Mouse (Mus musculus) hindbrain, postnatal 0 days (tissue): Measurements from ENCODE around the gene Dcp1a. TPM values are rescaled to one million over a fixed set of nuclear protein-coding genes. Genes with fewer than 3 reads are reported as not detected.

Experiments
- ATAC-seq: fragments of 200-750 bp; cut with Nextera tagmentation; 2 replicates; pipeline ENCODE4 v1.8.0; 2017; ENCODE audit warnings: mild to moderate bottlenecking, moderate TSS enrichment, moderate library complexity
- DNase-seq: peaks from one replicate; pipeline ENCODE4 v3.0.0-alpha.2; 2015; ENCODE audit warnings: low spot score
- H3K27ac ChIP-seq: fragments of 300-500 bp; sonication (generic); 2 replicates; pipeline ENCODE4 v1.5.1; 2014; ENCODE audit warnings: mild to moderate bottlenecking
- H3K27me3 ChIP-seq: fragments of 300-500 bp; sonication (generic); 2 replicates; pipeline ENCODE4 v1.6.1; 2014; ENCODE audit warnings: low read length, mixed read lengths; ENCODE audit not compliant: insufficient read depth
- H3K36me3 ChIP-seq: fragments of 300-500 bp; sonication (generic); 2 replicates; pipeline ENCODE4 v1.6.1; 2014; ENCODE audit warnings: low read length, mixed read lengths; ENCODE audit not compliant: insufficient read depth
- H3K4me1 ChIP-seq: fragments of 300-500 bp; sonication (generic); 2 replicates; pipeline ENCODE4 v1.6.1; 2014; ENCODE audit warnings: antibody characterized with exemption, low read length, mixed read lengths; ENCODE audit not compliant: insufficient read depth
- H3K4me2 ChIP-seq: fragments of 300-500 bp; sonication (generic); 2 replicates; pipeline ENCODE4 v1.6.1; 2014; ENCODE audit warnings: low read depth, mild to moderate bottlenecking, low read length, moderate library complexity, mixed read lengths
- H3K4me3 ChIP-seq: fragments of 300-500 bp; sonication (generic); 2 replicates; pipeline ENCODE4 v1.5.1; 2014; ENCODE audit warnings: low read length
- H3K9ac ChIP-seq: fragments of 300-500 bp; sonication (generic); replicated peaks from 2 replicates; pipeline ENCODE4 v1.6.1; 2014; ENCODE audit warnings: mild to moderate bottlenecking, low read length, moderate library complexity, mixed read lengths
- H3K9me3 ChIP-seq: fragments of 300-500 bp; sonication (generic); 2 replicates; pipeline ENCODE4 v1.6.1; 2016; ENCODE audit warnings: low read length, mixed read lengths
- CTCF ChIP-seq: IDR thresholded peaks from 2 replicates; pipeline ENCODE4 v1.5.1; 2016; ENCODE audit warnings: antibody characterized with exemption, control low read depth, low read depth
- WGBS: fragments of 180-500 bp; shearing (Covaris S2); extraction: QIAGEN DNeasy Blood & Tissue Kit; methylation state at CpG from one replicate; pipeline ENCODE4 v1.1.7; 2014; 5-methylcytosine and 5-hydroxymethylcytosine counted together
- polyA plus RNA-seq: library from polyadenylated mRNA; unstranded; fragments of >200 nt; fragmentation: Nextera tagmentation; extraction: Ambion mirVana; gene quantifications from 2 replicates; pipeline ENCODE4 v1.2.1, GENCODE M21; 2015
- total RNA-seq: library from RNA; depleted of rRNA; stranded (reverse); fragments of >200 nt; gene quantifications from 2 replicates; pipeline ENCODE4 v1.2.3, GENCODE M21; 2014

The Dcp1a gene
- total and polyA plus RNA-seq, 2 experiments from 2014 or later, result 10.9 to 23.5 TPM

GRCm38 (mm10) chr14:30562343-30562742, 83.0 kb downstream of the Dcp1a start:
- no peak for ATAC-seq
- DNase-seq, result no peak
- H3K9ac ChIP-seq, result no peak overlapping the region
- no peak for TF ChIP-seq CTCF
- H3K9me3 ChIP-seq, result no peaks in the 10 kb centered on the region
- H3K27me3 ChIP-seq, result no peaks in the 10 kb centered on the region
- no peak overlapping the region for H3K4me2 ChIP-seq
- peaks cover 43% of the 10 kb centered on the region for H3K36me3 ChIP-seq
- H3K27ac ChIP-seq, result no peak overlapping the region
- no peak overlapping the region for H3K4me3 ChIP-seq
- peaks cover 6% of the 10 kb centered on the region; the same call in 1 of the 2 replicates for H3K4me1 ChIP-seq

DNA sequence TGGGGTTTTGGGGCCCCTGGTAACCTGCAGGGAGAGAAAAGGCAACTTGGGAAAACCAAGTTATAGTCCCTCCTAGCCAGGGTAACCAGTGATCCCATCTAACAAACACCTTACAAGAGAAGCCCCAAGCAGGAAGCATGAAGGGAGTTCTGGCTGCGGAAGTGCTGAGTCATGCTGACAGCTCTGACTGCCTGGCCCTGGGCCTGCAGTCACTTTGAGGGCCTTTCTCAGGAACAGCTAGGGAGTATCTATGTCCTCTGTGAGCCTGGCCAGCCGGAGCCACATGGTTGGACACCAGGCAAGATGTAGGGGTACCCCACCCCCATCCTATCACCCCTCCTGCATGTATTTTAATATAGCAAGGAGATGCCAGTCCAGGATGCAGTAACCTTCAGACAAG, 85.1 kb downstream of the Dcp1a start:
- WGBS, result 83% methylated on average over 2 of the region's 2 CpGs
- Histone ChIP-seq H3K36me3 (peaks cover 63% of the 10 kb centered on the region), H3K4me1 (peaks cover 6% of the 10 kb centered on the region; the same call in 1 of the 2 replicates), H3K4me2 (no peak overlapping the region), H3K4me3 (no peak overlapping the region), H3K27ac (no peak overlapping the region), H3K9ac (no peak overlapping the region), H3K27me3 (no peaks in the 10 kb centered on the region), H3K9me3 (no peaks in the 10 kb centered on the region)
- DNase-seq (no peak), ATAC-seq (no peak)
- TF ChIP-seq CTCF, result no peak

- 83% methylated on average over 6 of the region's 6 CpGs for WGBS
- no peak overlapping the region for H3K4me3 ChIP-seq
- no peak for TF ChIP-seq CTCF
- H3K4me2 ChIP-seq, result no peak overlapping the region
- no peak overlapping the region for H3K9ac ChIP-seq
- H3K9me3 ChIP-seq, result no peaks in the 10 kb centered on the region
- peaks cover 6% of the 10 kb centered on the region; the same call in 1 of the 2 replicates for H3K4me1 ChIP-seq
- H3K36me3 ChIP-seq, result peaks cover 68% of the 10 kb centered on the region
- DNase-seq (no peak), ATAC-seq (no peak)
- no peak overlapping the region for H3K27ac ChIP-seq
- H3K27me3 ChIP-seq, result no peaks in the 10 kb centered on the region
These were observed 87.0 kb downstream of the Dcp1a start for GRCm38 (mm10) chr14:30566317-30566716.

- no peaks in the 10 kb centered on the region for H3K27me3 ChIP-seq
- H3K4me2 ChIP-seq, result no peak overlapping the region
- 92% methylated on average over 9 of the region's 9 CpGs for WGBS
- H3K27ac ChIP-seq, result no peak overlapping the region
- DNase-seq (no peak), ATAC-seq (no peak)
- peaks cover 83% of the 10 kb centered on the region for H3K36me3 ChIP-seq
- H3K9ac ChIP-seq, result no peak overlapping the region
- H3K4me1 ChIP-seq, result no peaks in the 10 kb centered on the region
- H3K4me3 ChIP-seq, result no peak overlapping the region
- no peak for TF ChIP-seq CTCF
- no peaks in the 10 kb centered on the region for H3K9me3 ChIP-seq
These were observed 88.7 kb downstream of the Dcp1a start for GRCm38 (mm10) chr14:30568016-30568415.

GRCm38 (mm10) chr14:30570303-30570702, 91.0 kb downstream of the Dcp1a start:
- no peaks in the 10 kb centered on the region for H3K27me3 ChIP-seq
- no peak for ATAC-seq
- no peaks in the 10 kb centered on the region for H3K4me1 ChIP-seq
- TF ChIP-seq CTCF, result no peak
- H3K36me3 ChIP-seq, result peaks cover 84% of the 10 kb centered on the region
- no peak overlapping the region for H3K9ac ChIP-seq
- 60% methylated on average over 9 of the region's 9 CpGs for whole genome bisulfite sequencing
- DNase-seq, result no peak
- no peak overlapping the region for H3K4me2 ChIP-seq
- no peak overlapping the region for H3K27ac ChIP-seq
- H3K9me3 ChIP-seq, result no peaks in the 10 kb centered on the region
- no peak overlapping the region for H3K4me3 ChIP-seq

GRCm38 (mm10) chr14:30572253-30572652, 92.9 kb downstream of the Dcp1a start:
- no peak for ATAC-seq
- Histone ChIP-seq H3K36me3 (peaks cover 73% of the 10 kb centered on the region), H3K27ac (no peak overlapping the region), H3K9me3 (no peaks in the 10 kb centered on the region), H3K4me3 (no peak overlapping the region), H3K4me2 (no peak overlapping the region), H3K9ac (no peak overlapping the region), H3K4me1 (no peaks in the 10 kb centered on the region), H3K27me3 (no peaks in the 10 kb centered on the region)
- WGBS, result 92% methylated on average over 10 of the region's 10 CpGs
- no peak for TF ChIP-seq CTCF
- DNase-seq, result no peak

DNA sequence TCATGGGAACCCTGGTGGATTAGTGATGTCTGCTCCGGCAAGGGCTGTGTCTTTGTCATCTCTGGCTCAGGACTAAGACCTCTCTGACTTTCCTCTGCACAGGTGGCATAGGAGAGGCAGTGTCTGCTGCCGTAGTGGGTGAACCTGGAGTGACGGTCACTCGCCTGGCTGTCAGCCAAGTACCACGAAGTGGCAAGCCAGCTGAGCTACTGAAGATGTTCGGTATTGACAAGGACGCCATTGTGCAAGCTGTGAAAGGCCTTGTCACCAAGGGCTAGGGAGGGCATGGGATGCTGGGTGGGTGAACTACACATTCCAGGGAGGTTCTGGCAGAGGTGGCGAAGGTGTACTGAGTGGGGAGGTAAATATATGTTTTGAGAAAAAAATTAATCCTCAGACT, 93.9 kb downstream of the Dcp1a start:
- WGBS, result 46% methylated on average over 8 of the region's 8 CpGs
- Histone ChIP-seq H3K9ac (no peak overlapping the region), H3K27me3 (no peaks in the 10 kb centered on the region), H3K4me2 (no peak overlapping the region), H3K4me1 (no peaks in the 10 kb centered on the region), H3K27ac (no peak overlapping the region), H3K9me3 (no peaks in the 10 kb centered on the region), H3K4me3 (no peak overlapping the region), H3K36me3 (peaks cover 63% of the 10 kb centered on the region)
- no peak for DNase-seq
- no peak for TF ChIP-seq CTCF
- ATAC-seq, result no peak; the same call in 1 of the 2 replicates
